Mouse (Mus musculus) cerebellum, adult (tissue): Measurements from ENCODE around the gene Atp10a.

Experiments
- ATAC-seq: cut with Nextera tagmentation; 2 replicates; pipeline ENCODE4 v1.9.2; 2017; ENCODE audit warnings: mild to moderate bottlenecking, moderate library complexity, mixed read lengths; ENCODE audit not compliant: insufficient number of reproducible peaks, low FRiP score, low TSS enrichment

Gene Atp10a

DNA sequence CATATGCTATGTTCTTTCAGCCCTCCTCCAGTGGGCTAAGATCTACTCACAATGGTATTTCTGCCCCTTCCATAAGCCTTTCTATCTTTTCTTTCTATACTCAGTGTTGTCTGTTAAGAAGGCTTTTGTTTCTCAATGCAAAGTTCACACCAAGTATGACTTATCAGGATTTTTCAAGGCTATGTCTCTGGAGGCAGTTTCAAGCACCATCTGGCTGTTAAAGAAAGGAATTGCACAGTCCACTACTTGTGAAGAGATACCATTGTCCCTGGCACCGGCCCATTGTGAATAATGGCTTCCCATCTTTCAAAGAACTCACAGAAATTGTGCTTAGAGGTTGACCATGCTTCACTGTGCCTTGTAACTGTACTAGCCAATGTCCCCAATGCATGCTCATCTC is 214.7 kb downstream of the Atp10a start:
- no peak for ATAC-seq

GRCm38 (mm10) chr7:58873676-58874075 is 217.7 kb downstream of the Atp10a start:
- ATAC-seq: no peak
